Mouse (Mus musculus): ENCODE measurements around the gene Pnpla7.
A peak's percentile ranks its signal among the peaks of the same experiment; 100 is the strongest.
"Not testable (repeated sequence)": the region's sequence is repeated elsewhere in the genome, so short reads cannot be mapped to it uniquely, and the experiment has no call there.

The Pnpla7 gene

GRCm38 (mm10) chr2:24975704-24976297 is at the start of gene Pnpla7:
Pnpla7 (plus strand) TSS chr2:24976033.
- DNase-seq = peak; percentile 88

- DNase-seq = no peak
These were observed 49.4 kb upstream of the Pnpla7 start for GRCm38 (mm10) chr2:24926345-24926964.

- DNase-seq = no peak
These were observed 48.9 kb upstream of the Pnpla7 start for GRCm38 (mm10) chr2:24926965-24927358.

GRCm38 (mm10) chr2:24927810-24928479 is 47.9 kb upstream of the Pnpla7 start:
- peak; percentile 75 for DNase-seq

- DNase-seq = peak; percentile 63
These were observed 46.7 kb upstream of the Pnpla7 start for GRCm38 (mm10) chr2:24929119-24929518.

GRCm38 (mm10) chr2:24929593-24929992 is 46.2 kb upstream of the Pnpla7 start:
- no peak for DNase-seq

- peak; percentile 68 for DNase-seq
These were observed 41.3 kb upstream of the Pnpla7 start for GRCm38 (mm10) chr2:24934441-24934963.

GRCm38 (mm10) chr2:24935057-24935796 is 40.6 kb upstream of the Pnpla7 start, which contains the start of gene Arrdc1:
Arrdc1 (minus strand) TSS chr2:24935252.
- DNase-seq = peak; percentile 96

- DNase-seq = no peak
These were observed 33.7 kb upstream of the Pnpla7 start for GRCm38 (mm10) chr2:24942092-24942491.

- DNase-seq = peak; percentile 67
These were observed 31.5 kb upstream of the Pnpla7 start for GRCm38 (mm10) chr2:24944304-24944703.

GRCm38 (mm10) chr2:24949421-24950188 is 26.2 kb upstream of the Pnpla7 start, which contains the start of gene Zmynd19:
Zmynd19 (plus strand) TSS chr2:24949792.
- DNase-seq = peak; percentile 99

GRCm38 (mm10) chr2:24950189-24950535 is 25.7 kb upstream of the Pnpla7 start:
- peak; percentile 16 for DNase-seq

- no peak for DNase-seq
These were observed 23.2 kb upstream of the Pnpla7 start for GRCm38 (mm10) chr2:24952537-24953055.

- DNase-seq = peak; percentile 61
These were observed 14.9 kb upstream of the Pnpla7 start for GRCm38 (mm10) chr2:24960910-24961309.

GRCm38 (mm10) chr2:24962304-24963000 is 13.4 kb upstream of the Pnpla7 start, which contains the start of gene Dph7:
Dph7 (plus strand) TSS chr2:24962400.
- DNase-seq = peak; percentile 86

GRCm38 (mm10) chr2:24970386-24970785 is 5.4 kb upstream of the Pnpla7 start:
- DNase-seq = no peak

GRCm38 (mm10) chr2:24974452-24974851 is 1.4 kb upstream of the Pnpla7 start:
- not testable (repeated sequence) for DNase-seq

GRCm38 (mm10) chr2:24974906-24975703 is 728 bp upstream of the Pnpla7 start, which contains the start of gene Mrpl41:
Mrpl41 (minus strand) TSS chr2:24975098.
- DNase-seq = peak; percentile 98

GRCm38 (mm10) chr2:24976960-24977359 is 1.1 kb downstream of the Pnpla7 start:
- DNase-seq = no peak

- no peak for DNase-seq
These were observed 11.9 kb downstream of the Pnpla7 start for GRCm38 (mm10) chr2:24987762-24988161.
